8 mouse cellular contexts compared by ENCODE assay signal in genomic region chr7:73390426-73391001, GRCm38 (mm10). TPM values are rescaled to one million over a fixed set of nuclear protein-coding genes. Genes with fewer than 3 reads are reported as not detected.
A peak's percentile ranks its signal among the peaks of the same experiment; 100 is the strongest.
DNase-seq lines count a peak whose midpoint lies in the region; ATAC-seq and TF ChIP-seq lines count a peak whose summit lies in the region.

No protein-coding gene starts in this region.

- TF ChIP-seq EP300 in lung, postnatal 0 days (IDR thresholded peaks at IDR 0.05) = no peak
- no peak for TF ChIP-seq EP300 in stomach, postnatal 0 days (optimal IDR thresholded peaks at IDR 0.05)

- no peak overlapping the region for H3K9ac ChIP-seq in lung, postnatal 0 days (replicated peaks; ENCODE audit: low read depth)
- H3K9ac ChIP-seq in forebrain, embryonic 15.5 days (replicated peaks) = peak overlapping the region; percentile 66
- H3K9ac ChIP-seq in liver, embryonic 12.5 days = no peak overlapping the region
- peak overlapping the region; percentile 43 for H3K9ac ChIP-seq in stomach, postnatal 0 days (ENCODE audit: low read length)

- H3K9me3 ChIP-seq in lung, postnatal 0 days (ENCODE audit: low read length) = no peaks in the 10 kb centered on the region
- no peaks in the 10 kb centered on the region for H3K9me3 ChIP-seq in forebrain, embryonic 15.5 days
- H3K9me3 ChIP-seq in liver, embryonic 12.5 days (replicated peaks) = no peaks in the 10 kb centered on the region
- H3K9me3 ChIP-seq in stomach, postnatal 0 days (ENCODE audit: control insufficient read depth, low read length) = no peaks in the 10 kb centered on the region

- 6% methylated on average over 18 of the region's 18 CpGs for WGBS in lung, postnatal 0 days
- 2% methylated on average over 18 of the region's 18 CpGs for WGBS in forebrain, embryonic 15.5 days
- 3% methylated on average over 18 of the region's 18 CpGs for WGBS in liver, embryonic 12.5 days (ENCODE audit: insufficient replicate concordance)
- WGBS in stomach, postnatal 0 days = 12% methylated on average over 18 of the region's 18 CpGs

- H3K4me3 ChIP-seq in lung, postnatal 0 days (ENCODE audit: low read depth, low read length) = peak overlapping the region; percentile 67
- H3K4me3 ChIP-seq in forebrain, embryonic 15.5 days = peak overlapping the region; percentile 58
- H3K4me3 ChIP-seq in liver, embryonic 12.5 days = peak overlapping the region; percentile 43; the same call in 1 of the 2 replicates
- H3K4me3 ChIP-seq in stomach, postnatal 0 days (ENCODE audit: low read depth, low read length) = peak overlapping the region; percentile 76

- no peaks in the 10 kb centered on the region for H3K27me3 ChIP-seq in lung, postnatal 0 days (replicated peaks; ENCODE audit: insufficient read depth, low read length)
- no peaks in the 10 kb centered on the region for H3K27me3 ChIP-seq in forebrain, embryonic 15.5 days
- peaks cover 82% of the 10 kb centered on the region for H3K27me3 ChIP-seq in liver, embryonic 12.5 days (replicated peaks)
- H3K27me3 ChIP-seq in stomach, postnatal 0 days (ENCODE audit: control insufficient read depth, insufficient read depth, low read length) = no peaks in the 10 kb centered on the region

- H3K4me2 ChIP-seq in lung, postnatal 0 days (replicated peaks; ENCODE audit: low read depth, low read length) = peak overlapping the region; percentile 94
- peak overlapping the region; percentile 89 for H3K4me2 ChIP-seq in forebrain, embryonic 15.5 days (replicated peaks)
- H3K4me2 ChIP-seq in liver, embryonic 12.5 days = peak overlapping the region; percentile 58
- H3K4me2 ChIP-seq in stomach, postnatal 0 days (replicated peaks; ENCODE audit: low read depth) = peak overlapping the region; percentile 91

- peak overlapping the region; percentile 74; the same call in 1 of the 2 replicates for H3K27ac ChIP-seq in lung, postnatal 0 days (ENCODE audit: low read length)
- peak overlapping the region; percentile 77 for H3K27ac ChIP-seq in forebrain, embryonic 15.5 days (replicated peaks)
- H3K27ac ChIP-seq in liver, embryonic 12.5 days = no peak overlapping the region
- peak overlapping the region; percentile 93 for H3K27ac ChIP-seq in stomach, postnatal 0 days (replicated peaks)

- peaks cover 7% of the 10 kb centered on the region for H3K4me1 ChIP-seq in lung, postnatal 0 days (ENCODE audit: insufficient read depth, low read depth, low read length)
- H3K4me1 ChIP-seq in forebrain, embryonic 15.5 days = peaks cover 70% of the 10 kb centered on the region
- H3K4me1 ChIP-seq in liver, embryonic 12.5 days = no peaks in the 10 kb centered on the region
- peaks cover 6% of the 10 kb centered on the region; the same call in 1 of the 2 replicates for H3K4me1 ChIP-seq in stomach, postnatal 0 days (replicated peaks; ENCODE audit: control insufficient read depth, insufficient read depth)

- no peak for TF ChIP-seq CTCF in lung, postnatal 0 days (IDR thresholded peaks at IDR 0.05)
- TF ChIP-seq CTCF in stomach, postnatal 0 days (IDR thresholded peaks at IDR 0.05; ENCODE audit: low read depth) = no peak

- H3K36me3 ChIP-seq in lung, postnatal 0 days (ENCODE audit: insufficient read depth, low read length) = no peaks in the 10 kb centered on the region
- H3K36me3 ChIP-seq in forebrain, embryonic 15.5 days = 0 out of 2 replicates have a peak, but pooled peaks cover 2% of the 10 kb centered on the region
- no peaks in the 10 kb centered on the region for H3K36me3 ChIP-seq in liver, embryonic 12.5 days
- H3K36me3 ChIP-seq in stomach, postnatal 0 days (ENCODE audit: control insufficient read depth, insufficient read depth, low read length) = peaks cover 4% of the 10 kb centered on the region

- peak; percentile 33 for DNase-seq in lung, postnatal 0 days (ENCODE audit: low spot score)
- DNase-seq in lung, adult 18-20 months = no peak
- no peak for DNase-seq in stomach, postnatal 0 days (ENCODE audit: low spot score)
- DNase-seq in left cerebral cortex, adult 11 months (ENCODE audit: low spot score) = no peak
- DNase-seq in urinary bladder, adult 2 months (ENCODE audit: low spot score) = no peak
- no peak for DNase-seq in spleen, postnatal 36 days (ENCODE audit: low spot score in 2 of 2)

- 0 out of 2 replicates have a peak, but pooled peaks have one; percentile 7 for ATAC-seq in lung, postnatal 0 days
- peak; percentile 24 for ATAC-seq in forebrain, embryonic 15.5 days (replicated peaks)
- ATAC-seq in liver, embryonic 12.5 days = 0 out of 2 replicates have a peak, but pooled peaks have one; percentile 21
- ATAC-seq in stomach, postnatal 0 days (ENCODE audit: low FRiP score, low TSS enrichment) = peak; percentile 33

RNA-seq across cellular contexts. Expression of gene Rgma, which starts 15.2 kb away (rescaled TPM):
- polyA plus RNA-seq in lung, postnatal 0 days (2015; fragmentation: Nextera tagmentation; extraction: Ambion mirVana) = 4.8 and 5.9 TPM in 2 replicates
- polyA plus RNA-seq in forebrain, embryonic 15.5 days (2015; fragmentation: Nextera tagmentation; extraction: Ambion mirVana) = 20.3 and 25.2 TPM in 2 replicates
- polyA plus RNA-seq in liver, embryonic 12.5 days (2016; fragmentation: Nextera tagmentation; extraction: Ambion mirVana) = 0.55 and 0.89 TPM in 2 replicates
- polyA plus RNA-seq in stomach, postnatal 0 days (2015; fragmentation: Nextera tagmentation; extraction: Ambion mirVana) = 4.5 and 5.7 TPM in 2 replicates
- polyA plus RNA-seq in urinary bladder, adult 2 months (2012; rRNA removed) = 7.2 and 18.5 TPM in 2 replicates

Comparison
In these comparisons a context has a peak if more than half of its experiments do, and no peak if none do; other contexts are left out.
1. H3K9ac ChIP-seq: peak in forebrain, embryonic 15.5 days (single experiment) and stomach, postnatal 0 days (single experiment); none in lung, postnatal 0 days (single experiment) and liver, embryonic 12.5 days (single experiment).
2. Peak in every context shown above with its lines, with median percentiles within 50 percentile points of each other: ATAC-seq, H3K4me2 ChIP-seq and H3K4me3 ChIP-seq.